Mouse (Mus musculus): ENCODE data around the gene Rbm43. TPM values are rescaled to one million over a fixed set of nuclear protein-coding genes. Genes with fewer than 3 reads are reported as not detected.
"Not testable (repeated sequence)": the region's sequence is repeated elsewhere in the genome, so short reads cannot be mapped to it uniquely, and the experiment has no call there.

The Rbm43 gene
- total RNA-seq, 2 experiments from 2014 or later, result 13.9 to 16.7 TPM

GRCm38 (mm10) chr2:51933341-51934134 lies 1.4 kb downstream of the Rbm43 start:
- DNase-seq (ENCODE audit: low spot score in 2 of 2), result no peak
- intact Hi-C loops (cut with DNase I), result loop anchor here (2.0 kb wide), 1 partner anchor 139 kb away; the partner anchor contains the start of gene Rif1

DNA sequence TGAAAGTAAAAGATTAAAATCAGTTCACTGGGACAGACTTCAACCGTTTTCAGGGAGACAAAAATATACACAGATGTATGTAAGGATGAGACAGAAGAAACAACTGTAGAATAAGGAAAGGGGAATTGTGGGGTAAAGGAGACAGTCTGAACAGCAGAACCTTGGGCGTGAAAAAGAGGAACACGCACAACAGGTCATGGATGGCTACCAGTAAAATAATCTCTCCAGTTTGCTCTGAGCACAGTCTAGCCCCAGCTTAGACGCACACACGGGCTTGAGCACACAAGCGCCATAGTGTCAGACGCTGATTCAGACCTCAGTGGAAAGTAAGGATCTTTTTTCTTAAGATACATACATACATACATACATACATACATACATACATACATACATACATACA lies 3.7 kb downstream of the Rbm43 start:
- DNase-seq (ENCODE audit: low spot score in 2 of 2), result no peak
- intact Hi-C loops (cut with DNase I), result no loop called here

DNA sequence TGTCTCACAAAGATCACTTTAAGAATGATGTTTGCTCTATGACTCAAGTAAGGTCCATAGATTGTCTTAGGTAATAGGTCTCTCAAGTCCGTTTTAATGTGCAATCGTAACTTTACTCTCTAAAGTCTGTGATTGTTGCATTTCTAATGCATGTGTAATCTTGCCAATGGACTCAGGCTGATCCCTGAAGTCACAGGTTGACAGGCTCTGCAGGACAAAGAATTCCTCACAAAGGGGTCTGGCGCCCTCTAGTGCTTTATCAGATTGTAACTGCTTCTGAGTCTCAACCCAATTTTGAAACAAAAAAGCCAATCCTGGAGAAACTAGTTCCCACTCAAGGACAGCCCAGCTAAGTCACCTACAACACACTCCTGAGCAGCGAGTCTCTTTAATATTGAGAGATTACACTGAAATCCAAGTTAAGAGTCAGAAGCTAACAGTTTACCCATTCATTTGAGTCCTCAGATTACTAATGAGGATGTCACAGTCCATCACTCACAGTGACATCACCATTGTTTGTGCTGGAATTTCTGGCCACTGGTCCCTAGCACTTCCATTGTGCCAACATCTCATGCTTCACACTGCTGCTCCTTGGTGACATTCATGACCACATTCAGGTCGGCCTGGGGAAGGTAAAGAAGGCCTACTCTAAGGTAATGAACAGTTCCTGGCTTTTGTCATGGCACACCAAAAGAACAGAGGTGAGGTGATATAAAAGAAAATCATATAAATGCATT lies 19.9 kb downstream of the Rbm43 start:
- intact Hi-C loops (cut with DNase I), result loop anchor here (2.0 kb wide), 1 partner anchor 1608 kb away; no protein-coding TSS in a partner anchor
- peak; percentile 78 to 82 for DNase-seq (ENCODE audit: low spot score in 2 of 2)

DNA sequence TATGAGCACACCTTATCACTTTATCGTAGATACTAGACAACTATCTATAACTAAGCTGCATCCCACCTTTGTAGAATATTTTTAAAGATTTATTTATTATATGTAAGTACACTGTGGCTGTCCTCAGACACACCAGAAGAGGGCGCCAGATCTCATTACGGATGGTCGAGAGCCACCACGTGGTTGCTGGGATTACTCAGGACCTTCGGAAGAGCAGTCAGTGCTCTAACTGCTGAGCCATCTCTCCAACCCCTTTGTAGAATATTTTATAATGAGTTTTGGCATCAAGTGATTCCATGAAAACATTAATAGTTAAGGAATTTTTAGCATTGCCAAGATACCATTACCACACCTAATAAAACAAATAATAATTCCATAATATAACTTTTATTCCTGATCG lies 20.4 kb downstream of the Rbm43 start:
- DNase-seq (ENCODE audit: low spot score in 2 of 2), result no peak
- intact Hi-C loops (cut with DNase I), result loop anchor here (2.0 kb wide), 1 partner anchor 1608 kb away; no protein-coding TSS in a partner anchor

DNA sequence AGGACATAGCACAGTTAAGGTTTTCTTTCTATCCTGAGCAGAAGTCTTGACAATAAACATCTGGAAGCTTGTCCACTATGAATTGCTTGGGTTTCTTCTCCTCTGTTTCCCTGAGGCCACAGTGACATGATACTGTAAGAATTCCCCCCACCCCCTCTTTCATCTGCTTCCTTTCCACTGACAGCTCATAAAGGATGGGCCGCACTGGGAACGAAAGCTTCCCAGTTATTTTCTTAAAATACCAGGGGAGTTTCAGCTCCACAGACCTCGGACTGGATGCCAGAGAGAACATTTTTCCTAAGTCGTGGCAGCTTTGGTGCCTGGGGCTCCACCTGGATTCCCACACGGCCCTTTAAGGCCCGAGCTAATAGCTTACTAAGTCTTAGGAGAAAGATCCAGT lies 22.2 kb downstream of the Rbm43 start:
- intact Hi-C loops (cut with DNase I), result no loop called here
- DNase-seq (ENCODE audit: low spot score in 2 of 2), result no peak

DNA sequence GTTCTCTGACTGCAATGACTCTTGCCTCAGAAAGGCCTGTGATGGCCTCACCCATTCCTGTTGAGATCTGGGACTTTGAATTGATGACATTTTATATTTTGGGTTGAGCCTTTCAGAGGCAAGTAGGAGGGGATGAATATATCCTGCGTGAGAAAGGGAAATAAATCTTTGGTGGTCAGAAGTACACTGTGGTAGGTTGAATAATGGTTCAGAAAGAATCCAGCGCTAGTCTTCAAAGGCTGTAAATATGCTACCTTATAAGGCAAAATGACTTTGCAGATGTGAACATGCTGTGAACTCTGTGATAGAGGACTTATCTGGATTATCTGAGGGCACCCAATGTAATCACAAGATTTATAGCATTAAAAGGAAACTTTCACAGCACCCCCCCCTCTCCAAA lies 23.1 kb downstream of the Rbm43 start:
- intact Hi-C loops (cut with DNase I), result no loop called here

DNA sequence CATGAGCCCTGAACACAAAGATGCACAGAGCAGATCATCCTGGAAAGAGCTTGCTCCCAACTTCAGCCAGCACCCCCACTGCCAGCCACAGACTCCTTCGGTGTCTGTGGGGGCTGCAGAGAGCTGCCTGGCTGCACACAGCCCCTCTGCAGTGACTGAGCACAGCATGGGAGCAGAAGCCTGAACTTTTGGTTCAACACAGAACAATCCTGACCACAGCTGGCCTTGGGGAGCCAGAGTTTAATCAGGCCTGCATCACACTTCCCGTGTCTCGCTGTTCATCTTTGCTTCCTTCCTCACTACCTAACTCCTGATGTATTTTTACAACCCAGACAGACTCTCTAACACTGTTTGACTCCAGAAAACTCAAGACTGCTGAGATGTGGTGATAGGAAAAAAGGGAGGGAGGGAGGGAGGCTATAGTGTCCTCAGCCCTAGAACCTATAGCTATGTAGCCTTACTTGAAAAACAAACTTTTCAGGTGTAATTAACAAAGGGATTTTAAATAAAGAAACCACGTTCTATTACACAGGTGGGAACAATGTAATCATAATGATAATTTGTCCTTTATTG lies 27.3 kb downstream of the Rbm43 start:
- no peak for DNase-seq (ENCODE audit: low spot score in 2 of 2)
- intact Hi-C loops (cut with DNase I), result no loop called here

More for the DNA sequence above, 23.1 kb downstream of the Rbm43 start:
- DNase-seq (ENCODE audit: low spot score in 2 of 2), result no peak

- DNase-seq (ENCODE audit: low spot score in 2 of 2), result no peak
- intact Hi-C loops (cut with DNase I), result no loop called here
Measured at GRCm38 (mm10) chr2:51905637-51906036, 29.3 kb downstream of the Rbm43 start.

DNA sequence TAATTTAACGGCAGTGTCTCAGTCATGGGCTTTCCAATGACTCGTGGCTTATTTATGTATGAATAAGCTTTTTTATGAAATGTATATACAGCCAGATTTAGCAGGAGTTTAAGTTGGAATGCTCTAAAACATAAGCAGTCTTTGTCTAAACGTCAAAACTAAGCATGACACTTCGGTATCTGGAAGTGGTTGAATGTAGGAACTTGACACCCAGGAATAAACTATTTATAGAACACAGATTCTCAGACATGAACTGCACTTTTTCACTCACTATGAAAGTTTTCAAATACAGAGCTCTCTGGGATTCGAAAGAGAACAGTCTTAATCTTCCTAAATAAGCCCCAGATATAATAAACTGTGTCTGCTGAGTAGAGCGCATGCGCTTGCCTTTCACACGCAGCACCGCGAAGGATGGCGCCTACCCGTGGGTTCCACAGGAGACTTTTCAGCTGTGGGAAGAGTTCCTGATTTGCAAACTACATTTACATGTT lies 42.5 kb downstream of the Rbm43 start:
- intact Hi-C loops (cut with DNase I), result no loop called here
- no peak for DNase-seq (ENCODE audit: low spot score in 2 of 2)

GRCm38 (mm10) chr2:51890961-51891360 lies 44.0 kb downstream of the Rbm43 start:
- intact Hi-C loops (cut with DNase I), result no loop called here
- no peak for DNase-seq (ENCODE audit: low spot score in 2 of 2)

- peak in 1 of 2 experiments; percentile 19 for DNase-seq (ENCODE audit: low spot score in 2 of 2)
Measured at GRCm38 (mm10) chr2:51890139-51890538, 44.8 kb downstream of the Rbm43 start.

DNA sequence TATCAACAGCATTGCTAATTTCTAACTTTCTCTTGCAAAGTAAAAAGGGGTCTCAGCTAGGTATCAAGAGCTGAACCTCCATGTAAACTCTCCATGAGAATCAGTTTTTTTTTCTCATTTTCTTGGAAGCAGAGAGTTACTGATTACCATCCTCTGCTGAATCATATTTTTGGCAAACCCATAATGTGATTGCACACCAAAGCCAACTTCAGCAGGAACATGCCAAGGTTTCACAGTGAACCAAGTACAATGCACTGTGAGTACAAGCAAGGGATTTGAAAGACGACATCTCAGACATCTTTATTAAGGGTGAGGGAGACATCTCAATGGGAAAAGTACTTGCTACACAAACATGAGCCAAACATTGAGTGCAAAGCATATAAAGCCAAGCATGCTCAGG lies 54.8 kb downstream of the Rbm43 start:
- intact Hi-C loops (cut with DNase I), result no loop called here
- peak in 1 of 2 experiments; percentile 11 for DNase-seq (ENCODE audit: low spot score in 2 of 2)

More at GRCm38 (mm10) chr2:51890139-51890538, 44.8 kb downstream of the Rbm43 start:
- intact Hi-C loops (cut with DNase I), result not testable (repeated sequence)

Other genes starting within 250 kb of the Rbm43 start
- 1 to 10 TPM in 1 of 2 experiments, under 1 TPM in 1; 0.99 to 2.0 TPM for gene Nmi, start 38.3 kb upstream of the Rbm43 start, total RNA-seq (2021)
- 1 to 10 TPM; 1.0 to 1.2 TPM for gene Tnfaip6, start 102.8 kb upstream of the Rbm43 start, total RNA-seq (2021)
- gene Rif1, start 137.7 kb upstream of the Rbm43 start, total RNA-seq (2021), result 10 to 100 TPM; 22.1 to 23.4 TPM